Comparison of ENCODE assay signal across 18 mouse cellular contexts in genomic region chr17:50634008-50634871, GRCm38 (mm10).
DNase-seq lines count a peak whose midpoint lies in the region; ATAC-seq and TF ChIP-seq lines count a peak whose summit lies in the region.
"Had no signal": no experiment of that assay in that cellular context is flagged by ENCODE, and none has a peak within 500 bp of the region (broad histone marks: within the 10 kb centered on the region; RNA-seq: fewer than 3 reads in every experiment).

No protein-coding gene starts in this region.

- peak overlapping the region; percentile 3; the same call in 1 of the 2 replicates for H3K4me2 ChIP-seq in heart, embryonic 16.5 days (ENCODE audit: low read depth, low read length)
- no peak overlapping the region for H3K4me2 ChIP-seq in neural tube, embryonic 14.5 days (ENCODE audit: low read depth, low read length)
- H3K4me2 ChIP-seq in neural tube, embryonic 15.5 days = no peak overlapping the region
- H3K4me2 ChIP-seq in stomach, postnatal 0 days (replicated peaks; ENCODE audit: low read depth) = no peak overlapping the region
- H3K4me2 ChIP-seq: embryonic facial prominence, embryonic 13.5 days; hindbrain, embryonic 14.5 days; liver, embryonic 12.5 days had no signal

- no peak for TF ChIP-seq EP300 in stomach, postnatal 0 days (optimal IDR thresholded peaks at IDR 0.05)

- no peak overlapping the region for H3K9ac ChIP-seq in heart, embryonic 16.5 days (ENCODE audit: low read length)
- H3K9ac ChIP-seq in neural tube, embryonic 14.5 days (replicated peaks; ENCODE audit: low read depth, low read length) = no peak overlapping the region
- no peak overlapping the region for H3K9ac ChIP-seq in neural tube, embryonic 15.5 days (replicated peaks)
- no peak overlapping the region for H3K9ac ChIP-seq in stomach, postnatal 0 days (ENCODE audit: low read length)
- H3K9ac ChIP-seq: embryonic facial prominence, embryonic 13.5 days; hindbrain, embryonic 14.5 days; liver, embryonic 12.5 days had no signal

- no peaks in the 10 kb centered on the region for H3K27me3 ChIP-seq in heart, embryonic 16.5 days (ENCODE audit: control insufficient read depth, insufficient read depth, low read length)
- H3K27me3 ChIP-seq in neural tube, embryonic 14.5 days (ENCODE audit: control insufficient read depth, insufficient read depth, low read length) = no peaks in the 10 kb centered on the region
- no peaks in the 10 kb centered on the region for H3K27me3 ChIP-seq in neural tube, embryonic 15.5 days (replicated peaks)
- no peaks in the 10 kb centered on the region for H3K27me3 ChIP-seq in stomach, postnatal 0 days (ENCODE audit: control insufficient read depth, insufficient read depth, low read length)
- H3K27me3 ChIP-seq: embryonic facial prominence, embryonic 13.5 days; liver, embryonic 12.5 days had no signal

- H3K4me1 ChIP-seq in heart, embryonic 16.5 days (ENCODE audit: control insufficient read depth, insufficient read depth, low read length) = peaks cover 14% of the 10 kb centered on the region; the same call in 1 of the 2 replicates
- H3K4me1 ChIP-seq in neural tube, embryonic 14.5 days (ENCODE audit: control insufficient read depth, insufficient read depth, low read length) = no peaks in the 10 kb centered on the region
- peaks cover 3% of the 10 kb centered on the region; the same call in 1 of the 2 replicates for H3K4me1 ChIP-seq in neural tube, embryonic 15.5 days
- 0 out of 2 replicates have a peak, but pooled peaks cover 2% of the 10 kb centered on the region for H3K4me1 ChIP-seq in stomach, postnatal 0 days (replicated peaks; ENCODE audit: control insufficient read depth, insufficient read depth)
- H3K4me1 ChIP-seq: embryonic facial prominence, embryonic 13.5 days; liver, embryonic 12.5 days had no signal

- intact Hi-C loops in gastrocnemius, adult 2 months (cut with DNase I) = no loop called here
- intact Hi-C loops in gastrocnemius, postnatal 14 days (cut with DNase I; ENCODE audit: low total_unique reads) = no loop called here
- intact Hi-C loops in heart, postnatal 36 days (cut with DNase I) = no loop called here

- H3K4me3 ChIP-seq in gastrocnemius, adult 2 months = no peak overlapping the region
- no peak overlapping the region for H3K4me3 ChIP-seq in heart, embryonic 16.5 days (ENCODE audit: low read length)
- no peak overlapping the region for H3K4me3 ChIP-seq in neural tube, embryonic 14.5 days (ENCODE audit: low read depth, low read length)
- no peak overlapping the region for H3K4me3 ChIP-seq in neural tube, embryonic 15.5 days (replicated peaks)
- H3K4me3 ChIP-seq in stomach, postnatal 0 days (ENCODE audit: low read depth, low read length) = no peak overlapping the region
- H3K4me3 ChIP-seq: embryonic facial prominence, embryonic 13.5 days; liver, embryonic 12.5 days; myocyte had no signal

- no peak for TF ChIP-seq CTCF in gastrocnemius, adult 2 months (IDR thresholded peaks at IDR 0.05)
- TF ChIP-seq CTCF in stomach, postnatal 0 days (IDR thresholded peaks at IDR 0.05; ENCODE audit: low read depth) = no peak

- no peaks in the 10 kb centered on the region for H3K9me3 ChIP-seq in heart, embryonic 16.5 days (replicated peaks; ENCODE audit: control insufficient read depth, low read length)
- no peaks in the 10 kb centered on the region for H3K9me3 ChIP-seq in neural tube, embryonic 14.5 days (ENCODE audit: control insufficient read depth, low read length)
- no peaks in the 10 kb centered on the region for H3K9me3 ChIP-seq in neural tube, embryonic 15.5 days (replicated peaks)
- H3K9me3 ChIP-seq in stomach, postnatal 0 days (ENCODE audit: control insufficient read depth, low read length) = no peaks in the 10 kb centered on the region
- H3K9me3 ChIP-seq: embryonic facial prominence, embryonic 13.5 days; liver, embryonic 12.5 days had no signal

- DNase-seq in gastrocnemius, adult 2 months = no peak
- no peak for DNase-seq in gastrocnemius, postnatal 14 days
- no peak for DNase-seq in heart, postnatal 36 days
- no peak for DNase-seq in stomach, postnatal 0 days (ENCODE audit: low spot score)
- no peak for DNase-seq in gastrocnemius, adult 8-10 months (ENCODE audit: low spot score in 2 of 2)
- DNase-seq: adrenal gland, postnatal 14 days; cerebellum, adult 18-20 months; kidney, adult 18-20 months; kidney, postnatal 10 days; midbrain, embryonic 14.5 days; thymus, adult 2 months had no signal

- 43% methylated on average over 7 of the region's 7 CpGs for WGBS in heart, embryonic 16.5 days
- 79% methylated on average over 7 of the region's 7 CpGs for WGBS in neural tube, embryonic 14.5 days
- WGBS in neural tube, embryonic 15.5 days = 83% methylated on average over 7 of the region's 7 CpGs
- 59% methylated on average over 7 of the region's 7 CpGs for WGBS in stomach, postnatal 0 days

- H3K36me3 ChIP-seq in heart, embryonic 16.5 days (ENCODE audit: control insufficient read depth, insufficient read depth) = no peaks in the 10 kb centered on the region
- H3K36me3 ChIP-seq in neural tube, embryonic 14.5 days (ENCODE audit: control insufficient read depth, insufficient read depth, low read length) = no peaks in the 10 kb centered on the region
- H3K36me3 ChIP-seq in neural tube, embryonic 15.5 days = no peaks in the 10 kb centered on the region
- H3K36me3 ChIP-seq in stomach, postnatal 0 days (ENCODE audit: control insufficient read depth, insufficient read depth, low read length) = no peaks in the 10 kb centered on the region
- H3K36me3 ChIP-seq: embryonic facial prominence, embryonic 13.5 days; liver, embryonic 12.5 days had no signal

- ATAC-seq in heart, embryonic 16.5 days (replicated peaks; ENCODE audit: extremely low read depth, insufficient read depth, low FRiP score) = peak; percentile 80
- 0 out of 2 replicates have a peak, but pooled peaks have one; percentile 44 for ATAC-seq in neural tube, embryonic 14.5 days (ENCODE audit: low read depth)
- no peak; the same call in 1 of the 2 replicates for ATAC-seq in neural tube, embryonic 15.5 days (ENCODE audit: low FRiP score)
- 0 out of 2 replicates have a peak, but pooled peaks have one; percentile 29 for ATAC-seq in stomach, postnatal 0 days (ENCODE audit: low FRiP score, low TSS enrichment)
- ATAC-seq: liver, embryonic 12.5 days had no signal

- peak overlapping the region; percentile 24; the same call in 1 of the 2 replicates for H3K27ac ChIP-seq in gastrocnemius, adult 2 months
- H3K27ac ChIP-seq in heart, embryonic 16.5 days (ENCODE audit: low read length) = peak overlapping the region; percentile 72
- no peak overlapping the region for H3K27ac ChIP-seq in neural tube, embryonic 14.5 days (ENCODE audit: low read depth, low read length)
- no peak overlapping the region for H3K27ac ChIP-seq in neural tube, embryonic 15.5 days (replicated peaks)
- 0 out of 2 replicates have a peak overlapping the region, but pooled peaks have one; percentile 8 for H3K27ac ChIP-seq in stomach, postnatal 0 days (replicated peaks)
- H3K27ac ChIP-seq: embryonic facial prominence, embryonic 13.5 days; hindbrain, embryonic 14.5 days; liver, embryonic 12.5 days had no signal

Comparison
In these comparisons a context has a peak if more than half of its experiments do, and no peak if none do; other contexts are left out.
1. H3K27ac ChIP-seq: peak in gastrocnemius, adult 2 months (single experiment), heart, embryonic 16.5 days (single experiment) and stomach, postnatal 0 days (single experiment); none in neural tube, embryonic 14.5 days (single experiment) and neural tube, embryonic 15.5 days (single experiment).